In the genomic region with DNA sequence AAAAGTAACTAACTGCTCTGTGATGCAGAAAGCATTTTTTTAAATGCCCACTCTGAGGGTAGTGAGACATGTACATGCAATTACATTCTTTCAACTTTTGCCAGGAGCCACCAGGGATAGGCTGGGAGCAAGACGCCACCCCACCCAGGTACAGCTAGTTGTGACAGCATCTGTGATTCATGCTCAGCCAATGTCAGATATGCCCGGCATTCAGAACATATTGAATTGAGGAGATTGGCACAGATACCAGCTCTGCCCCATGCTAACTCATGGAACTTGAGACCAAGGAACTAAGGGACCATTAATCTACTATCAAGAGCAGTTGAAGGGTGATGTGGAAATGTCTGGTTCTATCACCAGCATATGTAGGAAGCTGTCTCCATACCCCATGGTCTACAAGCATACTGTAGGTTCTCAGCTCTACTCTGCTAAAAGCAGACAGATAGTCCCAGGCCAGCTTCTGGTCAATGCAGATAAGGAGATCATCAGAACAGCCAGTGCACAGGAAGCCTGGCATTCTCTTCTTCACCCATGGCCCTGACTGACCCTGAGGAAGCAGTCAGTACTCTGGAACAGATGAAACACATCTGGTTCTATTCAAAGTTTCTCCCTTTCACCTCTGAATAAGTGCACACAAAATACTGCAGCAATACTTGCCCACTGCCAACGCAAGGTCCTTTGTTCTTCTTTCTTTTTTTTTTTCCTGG, we compare ENCODE assay signal across 24 mouse cellular contexts.
DNase-seq lines count a peak whose midpoint lies in the region; ATAC-seq lines count a peak whose summit lies in the region.
"Had no signal": no experiment of that assay in that cellular context is flagged by ENCODE, and none has a peak within 500 bp of the region (broad histone marks: within the 10 kb centered on the region; RNA-seq: fewer than 3 reads in every experiment).

No protein-coding gene starts in this region.

- peak; percentile 24 for DNase-seq in embryonic facial prominence, embryonic 14.5 days (ENCODE audit: low spot score)
- DNase-seq in embryonic facial prominence, embryonic 10.5 days (ENCODE audit: low spot score), result no peak
- peak; percentile 27 for DNase-seq in urinary bladder, postnatal 14 days (ENCODE audit: low spot score)
- DNase-seq in urinary bladder, adult 18-20 months (ENCODE audit: low spot score in 2 of 2), result no peak
- DNase-seq in yolk sac, embryonic 10.5 days (ENCODE audit: low spot score), result peak; percentile 23
- DNase-seq in kidney, adult 9 months, result no peak
- DNase-seq: adrenal gland, postnatal 10 days; adrenal gland, postnatal 36 days; cerebellum, adult 18-20 months; cerebellum, adult 9-10 months; cerebellum, postnatal 14 days; gastrocnemius, postnatal 25 days; heart, postnatal 4 days had no signal

- H3K4me3 ChIP-seq in embryonic facial prominence, embryonic 14.5 days (ENCODE audit: low read depth, low read length), result no peak overlapping the region
- no peak overlapping the region for H3K4me3 ChIP-seq in embryonic facial prominence, embryonic 10.5 days
- H3K4me3 ChIP-seq: embryonic facial prominence, embryonic 12.5 days; erythroblast, embryonic 14.5 days; forebrain, embryonic 12.5 days; forebrain, embryonic 15.5 days; heart, embryonic 12.5 days; heart, embryonic 15.5 days had no signal

- H3K27me3 ChIP-seq in embryonic facial prominence, embryonic 14.5 days (replicated peaks; ENCODE audit: control insufficient read depth, insufficient read depth, low read length), result no peaks in the 10 kb centered on the region
- no peaks in the 10 kb centered on the region for H3K27me3 ChIP-seq in embryonic facial prominence, embryonic 10.5 days (replicated peaks; ENCODE audit: low read depth, poor library complexity, severe bottlenecking)
- H3K27me3 ChIP-seq: embryonic facial prominence, embryonic 12.5 days; forebrain, embryonic 12.5 days; forebrain, embryonic 15.5 days; heart, embryonic 12.5 days; heart, embryonic 15.5 days had no signal

- 71% methylated on average over 3 of the region's 3 CpGs for WGBS in embryonic facial prominence, embryonic 14.5 days
- WGBS in embryonic facial prominence, embryonic 10.5 days, result 74% methylated on average over 3 of the region's 3 CpGs

- no peak overlapping the region for H3K4me2 ChIP-seq in embryonic facial prominence, embryonic 14.5 days (ENCODE audit: low read depth, low read length)
- H3K4me2 ChIP-seq: embryonic facial prominence, embryonic 12.5 days; forebrain, embryonic 12.5 days; forebrain, embryonic 15.5 days; heart, embryonic 12.5 days; heart, embryonic 15.5 days; hindbrain, embryonic 14.5 days had no signal

- no peak for ATAC-seq in embryonic facial prominence, embryonic 14.5 days (ENCODE audit: low read depth)
- ATAC-seq: CD4-positive, CD25-positive, alpha-beta regulatory T cell, adult 4 months; forebrain, embryonic 15.5 days; hindbrain, postnatal 0 days; inflammation-experienced regulatory T-cells, adult 6 months; intestine, embryonic 16.5 days had no signal

- no peaks in the 10 kb centered on the region for H3K4me1 ChIP-seq in embryonic facial prominence, embryonic 14.5 days (ENCODE audit: control insufficient read depth, insufficient read depth, low read length)
- peaks cover 19% of the 10 kb centered on the region for H3K4me1 ChIP-seq in embryonic facial prominence, embryonic 10.5 days
- H3K4me1 ChIP-seq: embryonic facial prominence, embryonic 12.5 days; forebrain, embryonic 12.5 days; forebrain, embryonic 15.5 days; heart, embryonic 15.5 days had no signal

- H3K9me3 ChIP-seq in embryonic facial prominence, embryonic 14.5 days (ENCODE audit: control insufficient read depth, low read length), result no peaks in the 10 kb centered on the region
- no peaks in the 10 kb centered on the region for H3K9me3 ChIP-seq in embryonic facial prominence, embryonic 10.5 days
- H3K9me3 ChIP-seq: embryonic facial prominence, embryonic 12.5 days; forebrain, embryonic 12.5 days; forebrain, embryonic 15.5 days; heart, embryonic 12.5 days; heart, embryonic 15.5 days had no signal

- H3K36me3 ChIP-seq in embryonic facial prominence, embryonic 14.5 days (ENCODE audit: control insufficient read depth, insufficient read depth, low read length), result no peaks in the 10 kb centered on the region
- H3K36me3 ChIP-seq in embryonic facial prominence, embryonic 10.5 days (replicated peaks), result no peaks in the 10 kb centered on the region
- H3K36me3 ChIP-seq: embryonic facial prominence, embryonic 12.5 days; forebrain, embryonic 12.5 days; forebrain, embryonic 15.5 days; heart, embryonic 12.5 days; heart, embryonic 15.5 days had no signal

- no peak overlapping the region for H3K27ac ChIP-seq in embryonic facial prominence, embryonic 14.5 days (replicated peaks; ENCODE audit: low read depth, low read length)
- no peak overlapping the region for H3K27ac ChIP-seq in embryonic facial prominence, embryonic 10.5 days (replicated peaks)
- H3K27ac ChIP-seq: embryonic facial prominence, embryonic 12.5 days; forebrain, embryonic 12.5 days; forebrain, embryonic 15.5 days; heart, embryonic 15.5 days; hindbrain, embryonic 14.5 days; hindbrain, postnatal 0 days had no signal

- no peak overlapping the region for H3K9ac ChIP-seq in embryonic facial prominence, embryonic 14.5 days (ENCODE audit: low read depth, low read length)
- H3K9ac ChIP-seq: embryonic facial prominence, embryonic 12.5 days; forebrain, embryonic 12.5 days; forebrain, embryonic 15.5 days; heart, embryonic 12.5 days; heart, embryonic 15.5 days; hindbrain, embryonic 14.5 days had no signal

Comparison
In these comparisons a context has a peak if more than half of its experiments do, and no peak if none do; other contexts are left out.
1. DNase-seq: peak in embryonic facial prominence, embryonic 14.5 days (single experiment), urinary bladder, postnatal 14 days (single experiment) and yolk sac, embryonic 10.5 days (single experiment); none in embryonic facial prominence, embryonic 10.5 days (single experiment), urinary bladder, adult 18-20 months (0 of 2) and kidney, adult 9 months (single experiment).